Mouse (Mus musculus) lung, adult 2 months (tissue): ENCODE results near the gene Clpb.
"Not testable (repeated sequence)": the region's sequence is repeated elsewhere in the genome, so short reads cannot be mapped to it uniquely, and the experiment has no call there.

ENCODE experiments used
- CTCF ChIP-seq: fragments of 200-500 bp; IDR thresholded peaks from 2 replicates; pipeline ENCODE4 v1.5.1; 2011; ENCODE audit warnings: mild to moderate bottlenecking, low read length, control low read depth; ENCODE audit not compliant: insufficient read depth
- POLR2A ChIP-seq: fragments of 200-500 bp; IDR thresholded peaks from 2 replicates; pipeline ENCODE4 v1.6.1; 2011; ENCODE audit warnings: low read depth, mild to moderate bottlenecking, control low read depth, low read length, borderline replicate concordance; ENCODE audit errors: extremely low read depth

DNA sequence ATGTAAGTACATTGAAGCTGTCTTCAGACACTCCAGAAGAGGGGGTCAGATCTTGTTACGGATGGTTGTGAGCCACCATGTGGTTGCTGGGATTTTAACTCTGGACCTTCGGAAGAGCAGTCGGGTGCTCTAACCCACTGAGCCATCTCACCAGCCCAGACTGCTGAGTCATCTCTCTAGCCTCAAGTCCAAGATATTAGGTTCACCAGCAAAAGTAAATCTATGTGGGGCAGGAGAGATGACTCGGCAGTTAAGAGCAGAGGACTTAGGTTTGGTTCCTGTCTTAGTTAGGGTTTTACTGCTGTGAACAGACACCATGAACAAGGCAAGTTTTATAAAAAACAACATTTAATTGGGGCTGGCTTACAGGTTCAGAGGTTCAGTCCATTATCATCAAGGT is 41.6 kb upstream of the Clpb start:
- not testable (repeated sequence) for TF ChIP-seq CTCF, POLR2A
